Mouse (Mus musculus) intestine, embryonic 14.5 days (tissue): ENCODE results near the gene Ppm1h. TPM values are rescaled to one million over a fixed set of nuclear protein-coding genes. Genes with fewer than 3 reads are reported as not detected.

Experiments used
- ATAC-seq: fragments of 200-750 bp; cut with Nextera tagmentation; replicated peaks from 2 replicates; pipeline ENCODE4 v1.8.0; 2017; ENCODE audit warnings: low read depth, moderate number of reproducible peaks, moderate TSS enrichment, moderate library complexity; ENCODE audit not compliant: low FRiP score, low TSS enrichment
- DNase-seq: peaks from one replicate; pipeline ENCODE4 v3.0.0-alpha.2; 2018; ENCODE audit warnings: low spot score
- H3K27ac ChIP-seq: fragments of 300-500 bp; sonication (generic); 2 replicates; pipeline ENCODE4 v1.5.1; 2014; ENCODE audit warnings: low read depth, mild to moderate bottlenecking, control low read depth
- H3K27me3 ChIP-seq: fragments of 300-500 bp; sonication (generic); replicated peaks from 2 replicates; pipeline ENCODE4 v1.6.1; 2014; ENCODE audit warnings: low read length, control low read depth; ENCODE audit not compliant: control insufficient read depth, insufficient read depth
- H3K36me3 ChIP-seq: fragments of 300-500 bp; sonication (generic); 2 replicates; pipeline ENCODE4 v1.6.1; 2014; ENCODE audit warnings: low read length, control low read depth; ENCODE audit not compliant: control insufficient read depth, insufficient read depth
- H3K4me1 ChIP-seq: fragments of 300-500 bp; sonication (generic); replicated peaks from 2 replicates; pipeline ENCODE4 v1.6.1; 2014; ENCODE audit warnings: low read length, control low read depth, mixed read lengths; ENCODE audit not compliant: control insufficient read depth, insufficient read depth
- H3K4me2 ChIP-seq: fragments of 300-500 bp; sonication (generic); 2 replicates; pipeline ENCODE4 v1.6.1; 2014; ENCODE audit warnings: low read length
- H3K4me3 ChIP-seq: fragments of 300-500 bp; sonication (generic); 2 replicates; pipeline ENCODE4 v1.5.1; 2014; ENCODE audit warnings: low read depth, low read length, control low read depth, mixed read lengths
- H3K9ac ChIP-seq: fragments of 300-500 bp; sonication (generic); 2 replicates; pipeline ENCODE4 v1.6.1; 2014; ENCODE audit warnings: mild to moderate bottlenecking, low read length
- H3K9me3 ChIP-seq: fragments of 300-500 bp; sonication (generic); 2 replicates; pipeline ENCODE4 v1.6.1; 2016; ENCODE audit warnings: low read length, control low read depth; ENCODE audit not compliant: control insufficient read depth
- WGBS: fragments of 180-500 bp; shearing (Covaris S2); extraction: QIAGEN DNeasy Blood & Tissue Kit; methylation state at CpG from one replicate; pipeline ENCODE4 v1.1.7; 2014; 5-methylcytosine and 5-hydroxymethylcytosine counted together
- polyA plus RNA-seq: library from polyadenylated mRNA; unstranded; fragments of >200 nt; fragmentation: Nextera tagmentation; extraction: Ambion mirVana; gene quantifications from 2 replicates; pipeline ENCODE4 v1.2.1, GENCODE M21; 2014

The Ppm1h gene
- polyA plus RNA-seq, 1 experiment from 2014 or later = 13.2 TPM

DNA sequence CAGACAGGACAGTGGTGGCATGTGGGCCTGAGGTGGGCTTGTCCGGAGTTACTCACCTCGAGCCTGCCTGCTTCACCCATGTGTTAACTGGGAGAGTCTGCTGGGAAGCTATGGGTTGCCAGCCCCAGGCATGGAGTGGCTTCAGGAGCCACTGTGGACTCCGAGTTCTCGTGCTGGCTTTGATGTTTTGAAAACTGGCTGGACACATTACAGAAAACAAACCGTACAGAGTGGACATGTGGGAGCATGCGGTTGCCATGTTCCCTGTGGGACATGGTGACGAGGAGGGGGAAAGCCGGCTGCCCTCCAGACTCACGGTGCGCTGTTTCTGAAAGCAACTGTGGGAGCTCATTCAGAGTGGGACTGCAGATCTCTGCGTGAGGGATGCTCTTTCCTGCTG, 114.6 kb downstream of the Ppm1h start:
- Histone ChIP-seq H3K4me3 (no peak overlapping the region), H3K9me3 (no peaks in the 10 kb centered on the region), H3K4me2 (no peak overlapping the region), H3K4me1 (peaks cover 18% of the 10 kb centered on the region), H3K9ac (no peak overlapping the region), H3K36me3 (no peaks in the 10 kb centered on the region), H3K27me3 (no peaks in the 10 kb centered on the region), H3K27ac (no peak overlapping the region)
- DNase-seq (no peak), ATAC-seq (no peak)
- WGBS = 70% methylated on average over 11 of the region's 11 CpGs

DNA sequence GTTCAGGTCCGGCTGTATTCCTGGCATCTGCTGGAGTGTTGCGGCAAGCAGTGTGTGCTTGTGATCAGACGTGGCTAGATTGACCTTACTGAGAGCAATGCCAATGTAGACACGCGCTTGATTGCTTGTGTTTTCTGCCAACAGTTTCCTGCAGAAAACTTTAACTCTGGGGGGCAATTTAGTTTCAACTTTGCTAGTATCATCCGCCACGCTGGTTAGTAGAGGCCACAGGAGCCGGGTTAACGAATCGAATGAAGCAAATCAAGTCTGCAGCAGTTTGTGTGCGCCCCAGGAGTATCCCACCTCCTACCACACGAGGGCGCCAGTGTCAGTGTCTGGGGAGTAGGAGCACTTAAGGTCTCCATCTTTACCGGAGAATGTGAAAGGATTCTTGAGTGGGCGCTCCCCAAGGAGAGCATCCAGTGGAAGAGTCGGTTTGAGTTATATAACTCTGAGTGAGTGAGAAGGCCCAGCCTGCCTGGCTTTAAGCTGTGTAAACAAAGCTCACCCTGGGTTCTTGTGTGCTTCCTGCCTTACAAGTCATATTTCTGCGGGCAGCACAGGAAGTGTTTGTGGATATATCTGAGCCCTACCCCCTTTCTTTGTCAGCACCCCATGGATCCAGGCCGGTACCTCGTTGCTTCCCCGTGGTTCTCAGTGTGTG, 115.8 kb downstream of the Ppm1h start:
- H3K36me3 ChIP-seq = no peaks in the 10 kb centered on the region
- no peaks in the 10 kb centered on the region for H3K27me3 ChIP-seq
- WGBS = 34% methylated on average over 20 of the region's 20 CpGs
- H3K27ac ChIP-seq = peak overlapping the region; percentile 71
- H3K9ac ChIP-seq = no peak overlapping the region
- H3K4me1 ChIP-seq = peaks cover 17% of the 10 kb centered on the region
- H3K4me3 ChIP-seq = peak overlapping the region; percentile 12; the same call in 1 of the 2 replicates
- H3K9me3 ChIP-seq = no peaks in the 10 kb centered on the region
- H3K4me2 ChIP-seq = peak overlapping the region; percentile 36
- DNase-seq (peak; percentile 92), ATAC-seq (peak; percentile 73)

DNA sequence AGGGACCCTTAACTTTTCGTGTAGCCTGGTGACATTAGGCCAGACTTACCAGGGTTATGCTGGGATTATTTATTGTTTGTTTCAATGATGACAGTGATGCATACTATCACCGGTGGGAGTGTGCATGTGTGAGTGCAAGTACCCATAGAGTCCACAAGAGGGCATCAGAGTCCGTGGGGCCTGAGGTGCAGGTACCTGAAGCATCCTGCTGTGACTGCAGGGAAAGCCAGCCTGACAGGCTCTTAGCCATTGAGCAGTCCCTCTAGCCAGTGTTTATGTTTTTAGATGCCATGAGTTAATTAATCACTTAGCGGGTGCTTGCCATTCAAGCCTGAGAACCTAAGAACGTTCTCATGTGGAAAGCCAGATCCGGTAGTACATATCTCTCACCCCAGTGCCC, 119.4 kb downstream of the Ppm1h start:
- ATAC-seq (no peak), DNase-seq (no peak)
- H3K4me1 ChIP-seq = 0 out of 2 replicates have a peak, but pooled peaks cover 3% of the 10 kb centered on the region
- H3K4me3 ChIP-seq = no peak overlapping the region
- no peaks in the 10 kb centered on the region for H3K27me3 ChIP-seq
- H3K9ac ChIP-seq = no peak overlapping the region
- 79% methylated on average over 6 of the region's 6 CpGs for WGBS
- no peak overlapping the region for H3K4me2 ChIP-seq
- no peaks in the 10 kb centered on the region for H3K9me3 ChIP-seq
- no peaks in the 10 kb centered on the region for H3K36me3 ChIP-seq
- no peak overlapping the region for H3K27ac ChIP-seq

DNA sequence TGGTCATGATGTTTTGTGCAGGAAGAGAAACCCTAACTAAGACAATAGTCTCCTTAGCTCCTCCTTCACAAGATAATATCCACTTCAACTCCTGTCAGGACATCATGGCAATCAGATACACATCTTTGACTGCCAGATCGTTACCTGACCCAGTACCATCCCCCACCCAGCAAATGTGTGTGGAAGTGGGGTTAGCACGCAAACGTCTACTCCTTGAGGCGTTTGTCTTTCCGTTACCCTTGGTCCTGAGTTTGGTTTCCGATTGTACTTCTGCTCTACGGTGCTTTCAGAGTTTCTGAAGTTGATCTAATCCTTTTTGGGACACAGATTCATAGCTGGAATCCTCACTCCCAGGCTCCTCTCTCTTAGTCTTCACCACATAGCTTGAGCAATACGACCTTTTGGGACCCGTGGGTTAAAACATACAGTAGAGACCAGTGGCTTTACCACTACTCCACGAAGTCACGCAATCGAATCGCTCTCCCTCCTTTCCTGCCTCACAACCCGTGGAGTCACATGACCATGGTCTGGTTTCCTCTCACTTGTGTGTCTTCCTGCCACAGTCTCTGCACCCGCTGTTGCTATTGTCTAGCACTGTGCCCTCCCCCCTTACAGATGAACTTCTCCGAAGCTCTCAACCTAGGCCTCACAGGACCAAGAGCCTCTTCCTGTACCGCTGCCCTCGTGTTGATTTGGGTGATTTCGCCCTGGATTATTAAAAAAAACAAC, 121.6 kb downstream of the Ppm1h start:
- Histone ChIP-seq H3K4me2 (no peak overlapping the region), H3K36me3 (no peaks in the 10 kb centered on the region), H3K27me3 (no peaks in the 10 kb centered on the region), H3K27ac (no peak overlapping the region), H3K4me3 (no peak overlapping the region), H3K4me1 (no peaks in the 10 kb centered on the region), H3K9me3 (peaks cover 3% of the 10 kb centered on the region; the same call in 1 of the 2 replicates), H3K9ac (no peak overlapping the region)
- no peak for ATAC-seq
- 81% methylated on average over 19 of the region's 19 CpGs for WGBS
- no peak for DNase-seq

DNA sequence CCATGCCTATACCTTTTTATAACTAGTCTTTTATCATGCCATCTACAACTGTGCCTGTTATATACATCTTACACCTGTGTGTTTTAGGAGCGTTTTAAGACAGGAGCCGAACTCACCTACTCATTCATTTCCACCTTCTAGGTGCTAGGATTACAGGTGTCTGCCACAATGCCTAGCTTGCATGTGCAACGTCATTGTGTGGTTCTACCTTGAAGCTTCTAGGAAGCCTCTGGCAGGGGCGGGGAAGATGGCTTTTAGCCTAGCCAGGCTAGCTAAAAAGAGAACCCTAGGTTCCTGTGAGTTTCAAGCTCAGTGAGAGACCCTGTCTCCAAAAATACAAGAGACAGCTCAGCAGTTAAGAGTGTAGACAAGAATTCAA, 122.2 kb downstream of the Ppm1h start:
- Histone ChIP-seq H3K27me3 (no peaks in the 10 kb centered on the region), H3K4me2 (no peak overlapping the region), H3K9ac (no peak overlapping the region), H3K27ac (no peak overlapping the region), H3K4me3 (no peak overlapping the region), H3K9me3 (peaks cover 3% of the 10 kb centered on the region; the same call in 1 of the 2 replicates), H3K4me1 (no peaks in the 10 kb centered on the region), H3K36me3 (no peaks in the 10 kb centered on the region)
- 83% methylated on average over 4 of the region's 4 CpGs for WGBS
- ATAC-seq = no peak
- DNase-seq = no peak

DNA sequence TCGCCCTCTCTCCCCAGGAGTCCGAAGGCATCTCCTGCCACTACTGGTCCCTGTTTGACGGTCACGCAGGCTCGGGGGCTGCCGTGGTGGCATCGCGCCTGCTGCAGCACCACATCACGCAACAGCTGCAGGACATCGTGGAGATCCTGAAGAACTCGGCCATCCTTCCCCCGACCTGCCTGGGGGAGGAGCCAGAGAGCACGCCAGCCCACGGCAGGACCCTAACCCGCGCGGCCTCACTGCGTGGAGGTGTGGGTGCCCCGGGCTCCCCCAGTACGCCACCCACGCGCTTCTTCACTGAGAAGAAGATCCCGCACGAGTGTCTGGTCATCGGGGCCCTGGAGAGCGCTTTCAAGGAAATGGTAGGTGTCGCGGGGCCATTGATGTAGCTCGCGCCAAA, 123.7 kb downstream of the Ppm1h start:
- peak; percentile 41; the same call in 1 of the 2 replicates for ATAC-seq
- peak overlapping the region; percentile 20; the same call in 1 of the 2 replicates for H3K9ac ChIP-seq
- 25% methylated on average over 30 of the region's 30 CpGs for WGBS

DNA sequence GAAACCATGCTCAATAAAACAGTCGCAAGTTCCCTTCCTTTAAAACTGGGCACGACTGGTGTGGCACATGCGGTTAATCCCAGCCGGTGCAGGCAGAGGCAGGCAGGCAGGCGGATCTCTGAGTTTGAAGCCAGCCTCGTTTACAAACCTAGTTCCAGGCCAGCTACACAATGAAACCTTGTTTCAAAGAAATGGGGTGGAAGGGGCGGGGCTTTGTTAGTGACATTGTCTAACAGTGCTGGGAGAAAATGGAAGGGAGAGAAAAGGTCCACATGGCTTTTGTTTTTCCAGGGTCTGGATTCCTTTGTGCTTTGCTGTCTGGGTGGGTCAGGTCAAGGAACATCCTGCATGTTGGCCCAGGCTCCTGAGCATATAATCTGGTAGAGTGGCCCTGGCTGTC, 124.3 kb downstream of the Ppm1h start:
- Histone ChIP-seq H3K9me3 (peaks cover 3% of the 10 kb centered on the region; the same call in 1 of the 2 replicates), H3K9ac (no peak overlapping the region), H3K27ac (no peak overlapping the region), H3K27me3 (no peaks in the 10 kb centered on the region), H3K4me1 (no peaks in the 10 kb centered on the region; the same call in 1 of the 2 replicates), H3K4me2 (no peak overlapping the region), H3K4me3 (no peak overlapping the region), H3K36me3 (no peaks in the 10 kb centered on the region)
- WGBS = 70% methylated on average over 7 of the region's 7 CpGs
- no peak for DNase-seq
- ATAC-seq = no peak

More for the DNA sequence above, 123.7 kb downstream of the Ppm1h start:
- H3K36me3 ChIP-seq = no peaks in the 10 kb centered on the region
- H3K4me3 ChIP-seq = peak overlapping the region; percentile 19
- no peaks in the 10 kb centered on the region for H3K27me3 ChIP-seq
- H3K9me3 ChIP-seq = peaks cover 3% of the 10 kb centered on the region; the same call in 1 of the 2 replicates
- no peak overlapping the region for H3K27ac ChIP-seq
- H3K4me2 ChIP-seq = peak overlapping the region; percentile 58
- no peaks in the 10 kb centered on the region; the same call in 1 of the 2 replicates for H3K4me1 ChIP-seq
- DNase-seq = no peak

DNA sequence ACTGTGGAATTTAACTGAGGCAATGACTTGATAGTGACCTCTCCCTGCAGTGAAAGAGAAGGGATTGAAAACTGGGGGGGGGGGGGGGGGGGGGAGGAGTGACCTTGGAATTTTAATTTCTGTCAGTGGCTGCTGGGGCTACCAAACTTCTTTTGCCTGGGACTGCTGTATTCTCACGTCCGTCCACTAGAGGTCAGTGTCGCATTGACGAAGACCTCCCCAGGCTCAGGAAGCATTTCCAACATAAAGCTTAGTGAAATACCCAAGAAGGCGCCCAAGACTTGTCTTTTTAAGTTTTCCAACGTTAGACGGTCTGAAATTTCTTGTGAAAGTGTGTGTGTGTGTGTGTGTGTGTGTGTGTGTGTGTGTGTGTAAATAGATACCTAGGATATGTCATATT, 125.3 kb downstream of the Ppm1h start:
- DNase-seq = peak; percentile 93
- WGBS = 13% methylated on average over 7 of the region's 7 CpGs
- Histone ChIP-seq H3K27me3 (no peaks in the 10 kb centered on the region), H3K27ac (no peak overlapping the region), H3K9ac (no peak overlapping the region), H3K4me1 (no peaks in the 10 kb centered on the region; the same call in 1 of the 2 replicates), H3K4me3 (no peak overlapping the region), H3K9me3 (peaks cover 3% of the 10 kb centered on the region; the same call in 1 of the 2 replicates), H3K36me3 (no peaks in the 10 kb centered on the region), H3K4me2 (no peak overlapping the region)
- no peak for ATAC-seq
